Mouse (Mus musculus) liver, adult 2 months (tissue): Measurements from ENCODE around the gene Siva1.

Experiments
- CTCF ChIP-seq: fragments of 200-500 bp; IDR thresholded peaks from 2 replicates; pipeline ENCODE4 v1.5.1; 2011; ENCODE audit warnings: low read depth, low read length, control low read depth
- POLR2A ChIP-seq: fragments of 200-500 bp; IDR thresholded peaks from 2 replicates; pipeline ENCODE4 v1.6.1; 2011; ENCODE audit warnings: low read length, control low read depth; ENCODE audit not compliant: insufficient read depth; ENCODE audit errors: extremely low read depth

- TF ChIP-seq POLR2A, result no peak
- no peak for TF ChIP-seq CTCF
These were observed at the start of gene Siva1 for GRCm38 (mm10) chr12:112644180-112644854.
